Mouse (Mus musculus): ENCODE measurements around the gene Atp1a1. TPM values are rescaled to one million over a fixed set of nuclear protein-coding genes. Genes with fewer than 3 reads are reported as not detected.

The Atp1a1 gene
- total and polyA plus RNA-seq, 2 experiments from 2014 or later: 66.4 to 264 TPM

DNA sequence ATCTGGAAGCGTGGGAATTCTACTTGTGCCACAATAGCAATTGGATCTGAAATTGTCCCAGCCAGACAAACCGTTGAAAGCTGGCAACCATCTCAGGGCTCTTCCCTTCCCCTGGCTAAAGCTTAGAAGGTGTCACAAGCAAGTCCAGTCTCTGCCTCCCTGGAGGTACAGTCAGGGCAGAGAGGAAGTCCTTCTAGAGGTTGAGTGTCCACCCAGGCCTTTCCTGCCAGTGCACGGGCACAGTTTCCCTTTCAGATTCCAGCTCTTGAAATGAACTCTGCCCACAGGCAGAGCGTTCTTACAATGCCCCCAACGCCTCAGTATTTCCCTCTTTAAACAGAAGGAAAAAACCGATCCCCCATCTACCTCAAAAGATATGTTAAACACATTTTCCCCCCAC is 11.4 kb upstream of the Atp1a1 start:
- DNase-seq (ENCODE audit: low spot score): no peak
- Histone ChIP-seq H3K4me3 (ENCODE audit: low read length) (no peak overlapping the region), H3K9me3 (ENCODE audit: low read length) (no peaks in the 10 kb centered on the region), H3K27ac (no peak overlapping the region), H3K4me1 (ENCODE audit: insufficient read depth, low read length) (no peaks in the 10 kb centered on the region), H3K27me3 (ENCODE audit: insufficient read depth, low read length) (no peaks in the 10 kb centered on the region), H3K9ac (replicated peaks; ENCODE audit: low read length) (no peak overlapping the region), H3K4me2 (ENCODE audit: low read depth, low read length) (no peak overlapping the region), H3K36me3 (ENCODE audit: insufficient read depth, low read length) (no peaks in the 10 kb centered on the region)
- ATAC-seq: no peak
- 81% methylated on average over 6 of the region's 6 CpGs for WGBS
- no peak for TF ChIP-seq CTCF (IDR thresholded peaks at IDR 0.05; ENCODE audit: low read depth)

- Histone ChIP-seq H3K9ac (replicated peaks; ENCODE audit: low read length) (no peak overlapping the region), H3K36me3 (ENCODE audit: insufficient read depth, low read length) (no peaks in the 10 kb centered on the region), H3K27me3 (ENCODE audit: insufficient read depth, low read length) (no peaks in the 10 kb centered on the region), H3K9me3 (ENCODE audit: low read length) (no peaks in the 10 kb centered on the region), H3K27ac (no peak overlapping the region), H3K4me2 (ENCODE audit: low read depth, low read length) (no peak overlapping the region), H3K4me3 (ENCODE audit: low read length) (no peak overlapping the region), H3K4me1 (ENCODE audit: insufficient read depth, low read length) (no peaks in the 10 kb centered on the region)
- no peak for DNase-seq (ENCODE audit: low spot score)
- WGBS: 56% methylated on average over 10 of the region's 10 CpGs
- no peak for ATAC-seq
- no peak for TF ChIP-seq CTCF (IDR thresholded peaks at IDR 0.05; ENCODE audit: low read depth)
Observed at GRCm38 (mm10) chr3:101611813-101612491, 7.5 kb upstream of the Atp1a1 start.

GRCm38 (mm10) chr3:101611012-101611812 is 6.7 kb upstream of the Atp1a1 start:
- DNase-seq (ENCODE audit: low spot score): no peak
- no peaks in the 10 kb centered on the region for H3K36me3 ChIP-seq (ENCODE audit: insufficient read depth, low read length)
- ATAC-seq: peak; percentile 49; the same call in 1 of the 2 replicates
- no peak overlapping the region for H3K4me2 ChIP-seq (ENCODE audit: low read depth, low read length)
- no peak overlapping the region for H3K9ac ChIP-seq (replicated peaks; ENCODE audit: low read length)
- no peaks in the 10 kb centered on the region for H3K9me3 ChIP-seq (ENCODE audit: low read length)
- H3K4me3 ChIP-seq (ENCODE audit: low read length): no peak overlapping the region
- WGBS: 58% methylated on average over 8 of the region's 8 CpGs
- H3K27ac ChIP-seq: no peak overlapping the region
- peak; percentile 10; the same call in 1 of the 2 replicates for TF ChIP-seq CTCF (IDR thresholded peaks at IDR 0.05; ENCODE audit: low read depth)
- no peaks in the 10 kb centered on the region for H3K4me1 ChIP-seq (ENCODE audit: insufficient read depth, low read length)
- H3K27me3 ChIP-seq (ENCODE audit: insufficient read depth, low read length): no peaks in the 10 kb centered on the region

- 88% methylated on average over 5 of the region's 5 CpGs for WGBS
- H3K9me3 ChIP-seq (ENCODE audit: low read length): no peaks in the 10 kb centered on the region
Observed at GRCm38 (mm10) chr3:101609302-101609701, 4.8 kb upstream of the Atp1a1 start.

GRCm38 (mm10) chr3:101606861-101607455 is 2.5 kb upstream of the Atp1a1 start:
- no peak for ATAC-seq
- H3K4me1 ChIP-seq (ENCODE audit: insufficient read depth, low read length): peaks cover 10% of the 10 kb centered on the region
- H3K36me3 ChIP-seq (ENCODE audit: insufficient read depth, low read length): no peaks in the 10 kb centered on the region
- TF ChIP-seq CTCF (IDR thresholded peaks at IDR 0.05; ENCODE audit: low read depth): no peak
- 74% methylated on average over 7 of the region's 7 CpGs for WGBS
- no peaks in the 10 kb centered on the region for H3K27me3 ChIP-seq (ENCODE audit: insufficient read depth, low read length)
- no peak overlapping the region for H3K4me2 ChIP-seq (ENCODE audit: low read depth, low read length)
- peak; percentile 59 for DNase-seq (ENCODE audit: low spot score)
- no peak overlapping the region for H3K27ac ChIP-seq
- H3K9me3 ChIP-seq (ENCODE audit: low read length): no peaks in the 10 kb centered on the region
- H3K4me3 ChIP-seq (ENCODE audit: low read length): no peak overlapping the region
- no peak overlapping the region for H3K9ac ChIP-seq (replicated peaks; ENCODE audit: low read length)

More at GRCm38 (mm10) chr3:101609302-101609701, 4.8 kb upstream of the Atp1a1 start:
- no peak overlapping the region for H3K9ac ChIP-seq (replicated peaks; ENCODE audit: low read length)
- no peak overlapping the region for H3K4me2 ChIP-seq (ENCODE audit: low read depth, low read length)
- no peaks in the 10 kb centered on the region for H3K36me3 ChIP-seq (ENCODE audit: insufficient read depth, low read length)
- no peak for ATAC-seq
- no peaks in the 10 kb centered on the region for H3K4me1 ChIP-seq (ENCODE audit: insufficient read depth, low read length)
- H3K4me3 ChIP-seq (ENCODE audit: low read length): no peak overlapping the region
- no peak overlapping the region for H3K27ac ChIP-seq
- TF ChIP-seq CTCF (IDR thresholded peaks at IDR 0.05; ENCODE audit: low read depth): no peak
- no peaks in the 10 kb centered on the region for H3K27me3 ChIP-seq (ENCODE audit: insufficient read depth, low read length)
- no peak for DNase-seq (ENCODE audit: low spot score)

GRCm38 (mm10) chr3:101605721-101606120 is 1.2 kb upstream of the Atp1a1 start:
- H3K4me3 ChIP-seq (ENCODE audit: low read length): no peak overlapping the region
- DNase-seq (ENCODE audit: low spot score) (no peak), ATAC-seq (no peak)
- no peak for TF ChIP-seq CTCF (IDR thresholded peaks at IDR 0.05; ENCODE audit: low read depth)
- no peak overlapping the region for H3K9ac ChIP-seq (replicated peaks; ENCODE audit: low read length)
- WGBS: 65% methylated on average over 2 of the region's 2 CpGs
- H3K4me2 ChIP-seq (ENCODE audit: low read depth, low read length): peak overlapping the region; percentile 68; the same call in 1 of the 2 replicates
- H3K9me3 ChIP-seq (ENCODE audit: low read length): no peaks in the 10 kb centered on the region
- H3K27ac ChIP-seq: no peak overlapping the region
- H3K27me3 ChIP-seq (ENCODE audit: insufficient read depth, low read length): no peaks in the 10 kb centered on the region
- H3K36me3 ChIP-seq (ENCODE audit: insufficient read depth, low read length): no peaks in the 10 kb centered on the region
- H3K4me1 ChIP-seq (ENCODE audit: insufficient read depth, low read length): peaks cover 17% of the 10 kb centered on the region

Data from hindbrain, postnatal 0 days (tissue).